Mouse (Mus musculus): Measurements from ENCODE around the gene Tcf7l1.
A peak's percentile ranks its signal among the peaks of the same experiment; 100 is the strongest.

Tcf7l1 gene

GRCm38 (mm10) chr6:72663000-72663399, 126.1 kb downstream of the Tcf7l1 start:
- no peak for DNase-seq (ENCODE audit: low read depth, low spot score)

DNA sequence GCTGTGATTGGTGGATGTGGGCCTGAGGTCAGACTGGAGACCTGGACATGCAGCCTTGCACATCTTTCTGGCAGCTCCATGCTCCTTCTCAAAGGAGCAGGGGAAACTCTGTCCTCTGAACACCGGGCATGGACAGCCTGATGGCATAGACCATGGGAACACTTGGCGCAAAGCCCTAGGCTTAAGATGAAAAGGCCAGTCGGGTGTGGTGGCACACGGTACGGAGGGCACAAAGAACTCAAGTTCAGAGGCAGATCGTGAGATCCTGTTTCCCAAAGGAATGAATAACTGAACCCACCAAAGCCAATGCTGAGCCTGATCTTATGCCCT, 128.7 kb downstream of the Tcf7l1 start:
- DNase-seq (ENCODE audit: low read depth, low spot score) = no peak

DNA sequence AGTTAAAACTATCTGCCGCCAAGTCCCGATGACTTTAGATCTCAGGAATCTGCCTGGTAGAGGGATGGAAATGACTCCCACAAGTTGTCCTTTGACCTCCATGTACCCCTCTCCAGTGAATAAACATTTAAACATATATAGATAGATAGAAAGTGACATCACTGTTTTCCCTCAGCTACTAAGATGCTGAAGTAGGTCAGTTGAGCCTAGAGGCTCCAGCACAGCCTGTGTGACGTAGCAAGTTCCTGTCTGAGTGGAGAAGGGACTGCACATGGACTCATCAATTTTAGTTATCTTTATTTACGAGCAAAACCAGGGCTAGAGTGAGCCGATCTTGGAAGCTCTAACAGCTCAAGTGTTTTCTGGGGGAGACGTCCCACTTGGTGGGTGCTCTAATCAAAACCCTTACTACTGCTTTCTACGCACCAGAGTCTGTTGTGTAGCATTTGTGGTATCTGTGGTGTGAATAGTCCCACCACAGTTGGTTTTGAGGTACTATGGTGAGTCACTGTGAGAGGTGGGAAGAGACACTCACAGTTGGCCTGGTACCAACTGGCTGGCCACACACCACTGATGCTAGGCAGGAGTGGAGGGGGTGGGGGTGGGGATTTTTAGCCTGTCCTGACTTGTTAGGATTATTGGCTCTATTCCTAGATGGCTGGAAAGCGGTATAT, 129.2 kb downstream of the Tcf7l1 start:
- no peak for DNase-seq (ENCODE audit: low read depth, low spot score)

DNA sequence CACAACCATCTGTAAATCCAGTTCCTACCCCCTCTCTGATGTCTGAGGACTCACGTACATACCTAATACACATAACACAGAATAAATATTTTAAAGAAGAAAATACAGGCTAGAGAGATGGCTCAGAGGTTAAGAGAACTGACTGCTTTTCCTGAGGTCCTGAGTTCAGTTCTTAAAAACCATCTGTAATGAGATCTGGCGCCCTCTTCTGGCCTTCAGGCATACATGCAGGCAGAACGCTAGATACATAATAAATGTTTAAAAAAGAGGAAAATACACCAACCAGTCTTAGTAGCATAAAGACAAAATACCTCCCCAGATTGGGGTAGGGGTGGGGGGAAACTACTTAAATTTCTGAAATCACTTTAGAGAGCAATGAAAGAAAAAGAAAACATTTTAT, 131.0 kb downstream of the Tcf7l1 start:
- no peak for DNase-seq (ENCODE audit: low read depth, low spot score)

- no peak for DNase-seq (ENCODE audit: low read depth, low spot score)
These were observed 133.0 kb downstream of the Tcf7l1 start for GRCm38 (mm10) chr6:72656053-72656442.

- no peak for DNase-seq (ENCODE audit: low read depth, low spot score)
These were observed 133.6 kb downstream of the Tcf7l1 start for GRCm38 (mm10) chr6:72655309-72656052.

DNA sequence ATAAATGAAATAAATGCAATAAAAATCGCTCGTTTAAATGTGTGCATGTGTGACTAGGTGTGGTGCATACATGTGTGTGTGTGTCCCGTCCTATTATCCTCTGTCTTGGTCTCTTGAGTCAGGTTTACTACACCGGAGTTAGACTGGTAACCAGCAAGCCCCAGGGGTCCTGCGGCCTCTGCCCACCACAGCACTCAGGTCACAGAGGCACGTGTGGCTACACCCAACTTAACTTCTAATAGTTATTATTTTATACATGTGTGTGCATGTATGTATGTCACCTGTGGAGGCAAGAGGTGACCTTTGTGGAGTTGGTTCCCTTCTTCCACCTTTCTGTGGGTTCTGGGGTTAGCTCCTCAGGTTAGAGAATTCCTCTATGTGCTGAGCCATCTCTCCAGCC, 134.7 kb downstream of the Tcf7l1 start:
- DNase-seq (ENCODE audit: low read depth, low spot score) = no peak

DNA sequence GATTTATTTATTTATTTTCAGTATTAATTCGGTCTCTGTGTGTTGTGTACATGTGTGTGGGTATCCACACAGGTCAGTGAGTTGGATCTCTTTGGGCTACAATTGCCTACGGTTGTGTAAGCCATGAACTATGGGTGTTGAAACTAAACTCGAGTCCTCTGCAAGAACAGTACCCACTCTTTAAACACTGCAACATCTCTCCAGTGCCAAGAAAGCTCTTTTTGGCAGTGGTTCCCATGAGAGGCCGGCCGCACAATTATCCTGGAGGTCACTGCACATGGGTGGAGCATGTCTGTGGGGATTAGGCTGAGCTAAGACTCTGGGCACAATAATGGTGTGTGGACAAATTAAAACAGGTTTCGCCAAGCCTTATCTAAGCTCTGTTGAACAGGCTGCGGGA, 135.6 kb downstream of the Tcf7l1 start:
- no peak for DNase-seq (ENCODE audit: low read depth, low spot score)

DNA sequence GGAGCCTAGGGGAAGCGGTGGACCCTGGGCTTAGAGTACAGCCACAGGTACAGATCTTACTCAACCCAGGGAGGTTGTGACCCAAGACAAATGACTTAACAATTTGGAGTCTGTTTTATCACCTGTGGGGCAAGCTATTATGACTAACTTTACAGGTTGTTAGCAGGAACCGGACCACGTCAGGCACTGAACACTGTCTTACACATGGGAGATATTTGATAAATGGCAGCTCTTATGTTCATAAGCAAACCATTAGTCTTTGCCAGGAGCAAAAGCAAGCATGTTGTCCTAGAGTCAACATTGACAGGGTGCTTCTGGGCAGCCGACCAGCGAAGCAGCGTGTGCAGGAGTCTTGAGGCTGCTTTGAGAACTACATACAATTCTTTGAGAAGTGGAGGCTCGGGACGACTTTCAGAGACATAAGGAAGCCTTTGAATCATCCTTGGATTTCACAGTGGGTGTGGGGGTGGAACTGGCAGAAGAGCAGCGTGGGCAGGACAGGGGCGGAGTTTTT, 138.7 kb downstream of the Tcf7l1 start:
- DNase-seq (ENCODE audit: low read depth, low spot score) = no peak

DNA sequence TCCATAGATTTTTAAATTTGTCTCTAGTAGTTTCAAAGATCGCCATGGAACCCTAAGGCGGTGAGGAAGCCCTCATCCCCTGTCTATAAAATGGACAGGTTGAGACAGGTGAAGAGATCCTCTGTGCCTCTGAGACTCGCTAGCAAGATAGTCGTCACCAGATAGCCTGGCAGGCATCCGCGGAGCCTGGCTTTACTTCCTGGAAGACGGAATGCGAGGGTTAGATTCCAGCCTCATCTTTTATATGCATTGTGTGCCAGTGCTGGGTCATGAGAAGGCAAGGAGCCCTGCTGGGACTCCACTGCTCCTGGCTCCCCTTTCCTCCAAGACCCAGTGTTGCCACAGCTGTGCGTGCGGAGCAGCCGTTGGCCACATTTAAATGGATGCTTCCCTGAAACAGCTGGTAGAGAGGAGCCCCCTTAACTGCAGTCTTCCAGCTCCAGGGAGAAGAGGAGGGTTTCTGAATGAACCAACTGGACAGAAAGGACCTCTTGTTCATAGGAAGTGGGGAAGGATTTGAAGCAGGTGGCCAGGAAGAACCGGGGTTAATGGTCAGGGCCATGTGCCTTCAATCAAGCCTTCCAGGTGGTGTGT, 141.0 kb downstream of the Tcf7l1 start:
- no peak for DNase-seq (ENCODE audit: low read depth, low spot score)

DNA sequence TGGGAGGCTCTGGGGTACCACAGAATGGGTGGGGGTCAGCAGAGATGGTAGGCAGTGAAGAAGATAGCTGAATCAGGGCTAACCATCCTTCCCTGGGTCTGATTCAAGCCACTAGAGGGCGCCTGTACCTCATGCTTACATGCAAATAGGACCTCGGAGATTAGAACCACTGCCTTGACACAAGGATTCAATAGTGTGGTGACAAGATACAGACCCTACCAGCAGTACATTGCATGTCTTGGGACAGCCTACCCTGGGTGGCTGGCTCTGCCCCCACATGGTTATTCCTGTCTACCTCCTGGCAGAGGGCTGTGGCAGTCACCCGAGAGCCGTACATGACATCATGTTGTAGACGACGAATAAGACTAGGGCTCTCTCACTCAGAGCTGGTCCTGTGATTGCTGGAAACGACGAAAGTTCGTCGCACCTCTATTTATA, 141.7 kb downstream of the Tcf7l1 start:
- peak; percentile 49 for DNase-seq (ENCODE audit: low read depth, low spot score)

- no peak for DNase-seq (ENCODE audit: low read depth, low spot score)
These were observed 143.7 kb downstream of the Tcf7l1 start for GRCm38 (mm10) chr6:72645364-72645763.

- no peak for DNase-seq (ENCODE audit: low read depth, low spot score)
These were observed 144.5 kb downstream of the Tcf7l1 start for GRCm38 (mm10) chr6:72644576-72644975.

GRCm38 (mm10) chr6:72641218-72641954, 147.7 kb downstream of the Tcf7l1 start:
- DNase-seq (ENCODE audit: low read depth, low spot score) = no peak

DNA sequence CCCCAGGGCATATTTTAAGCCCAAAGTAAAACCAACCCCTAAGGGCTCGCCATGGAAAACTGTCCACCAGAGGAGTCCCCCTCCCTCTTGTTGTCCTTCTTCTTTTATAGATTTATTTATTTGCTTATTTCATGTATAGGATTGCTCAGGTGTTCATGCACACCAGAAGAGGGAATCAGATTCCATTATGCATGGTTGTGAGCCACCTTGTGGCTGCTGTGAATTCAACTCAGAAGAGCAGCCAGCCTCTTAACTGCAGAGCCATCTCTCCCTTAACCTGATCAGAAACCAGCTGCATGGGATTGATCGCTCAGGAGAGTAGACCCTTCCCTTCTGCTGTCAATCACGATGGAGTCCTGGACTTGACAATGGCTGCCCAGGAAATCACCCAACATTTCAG, 152.1 kb downstream of the Tcf7l1 start:
- no peak for DNase-seq (ENCODE audit: low read depth, low spot score)

GRCm38 (mm10) chr6:72635760-72636431, 153.2 kb downstream of the Tcf7l1 start:
- DNase-seq (ENCODE audit: low read depth, low spot score) = no peak

DNA sequence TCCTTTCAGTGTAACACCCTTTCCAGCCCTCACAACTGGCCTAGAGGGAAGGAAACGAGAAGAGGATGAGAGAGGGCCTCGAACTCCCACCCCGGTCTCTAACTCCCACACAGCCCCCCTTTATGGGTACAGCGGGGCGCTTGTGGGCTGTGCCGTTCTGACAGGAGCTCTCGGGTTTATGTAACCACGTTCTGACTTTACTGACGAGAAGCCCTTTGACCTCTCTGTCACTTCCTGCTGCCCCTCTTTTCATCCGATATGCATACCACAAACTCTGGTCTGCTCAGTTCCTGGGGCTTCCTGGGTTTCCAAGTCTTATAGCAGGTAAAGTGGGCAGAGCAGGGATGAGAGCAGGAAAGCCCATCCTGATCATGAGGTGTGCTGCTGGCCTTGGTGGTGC, 154.7 kb downstream of the Tcf7l1 start:
- DNase-seq (ENCODE audit: low read depth, low spot score) = no peak

GRCm38 (mm10) chr6:72631700-72632099, 157.4 kb downstream of the Tcf7l1 start:
- DNase-seq (ENCODE audit: low read depth, low spot score) = no peak

DNA sequence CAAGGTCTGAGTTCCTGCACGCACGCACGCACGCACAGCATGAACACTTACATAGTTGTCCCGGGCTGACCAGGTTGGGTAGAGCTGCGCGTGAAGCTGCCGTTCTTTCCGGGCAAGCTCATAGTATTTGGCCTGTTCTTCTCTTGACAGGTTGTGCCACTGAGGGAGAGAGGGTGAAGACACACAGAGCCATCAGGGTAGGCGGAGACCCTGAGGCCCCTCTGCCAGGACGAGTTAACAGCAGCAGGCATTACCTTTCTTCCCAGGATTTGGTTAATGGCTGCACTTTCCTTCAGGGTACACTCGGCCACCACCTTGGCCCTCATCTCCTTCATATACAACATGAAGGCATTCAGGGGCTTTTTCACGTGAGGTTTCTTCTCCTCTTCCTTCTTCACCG, 158.1 kb downstream of the Tcf7l1 start:
- DNase-seq (ENCODE audit: low read depth, low spot score) = no peak

DNA sequence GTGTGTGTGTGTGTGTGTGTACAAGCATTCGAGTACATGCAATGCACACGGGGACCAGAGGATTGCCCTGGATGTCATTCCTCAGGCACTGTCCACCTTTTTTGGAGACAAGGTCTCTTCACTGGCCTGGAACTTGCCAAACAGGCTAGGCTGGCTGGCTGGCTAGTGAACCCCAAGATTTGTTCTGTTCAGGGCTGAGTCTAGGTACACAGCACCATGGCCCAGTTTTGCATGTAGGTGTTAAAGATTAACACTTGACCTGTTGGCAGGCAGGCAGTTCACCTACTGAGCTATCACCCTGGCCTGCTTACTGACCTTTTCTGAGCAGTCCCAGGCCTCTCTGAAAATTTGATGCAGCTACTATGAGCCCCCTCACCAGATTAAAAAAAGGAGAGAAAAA, 158.7 kb downstream of the Tcf7l1 start:
- no peak for DNase-seq (ENCODE audit: low read depth, low spot score)

- DNase-seq (ENCODE audit: low read depth, low spot score) = no peak
These were observed 161.8 kb downstream of the Tcf7l1 start for GRCm38 (mm10) chr6:72627276-72627675.

DNA sequence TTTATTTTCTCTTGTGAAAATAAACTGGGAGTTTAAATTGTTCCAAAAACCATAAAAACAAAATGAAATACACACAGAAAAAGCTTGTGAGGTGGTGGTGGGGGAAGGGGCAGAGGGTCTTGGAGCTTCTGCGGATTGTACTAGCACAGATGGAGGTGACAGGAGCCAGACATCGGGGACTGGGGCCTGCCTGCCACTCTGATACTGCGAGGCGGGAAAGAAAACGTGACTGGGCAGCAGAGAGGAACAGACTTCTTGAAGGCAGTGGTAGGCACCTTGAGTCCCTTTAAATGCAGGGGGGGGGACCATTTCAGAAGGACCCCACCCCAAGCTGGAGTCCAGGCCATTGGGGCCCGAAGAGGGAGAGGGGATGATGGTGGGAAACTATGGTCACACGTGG, 162.7 kb downstream of the Tcf7l1 start:
- DNase-seq (ENCODE audit: low read depth, low spot score) = no peak

Measured in retina, adult 2 months (tissue).